Mouse (Mus musculus) MEL (cell line): ENCODE data around the gene Stac2. TPM values are rescaled to one million over a fixed set of nuclear protein-coding genes. Genes with fewer than 3 reads are reported as not detected.
A peak's percentile ranks its signal among the peaks of the same experiment; 100 is the strongest.

Source experiments
- DNase-seq: peaks from one replicate; pipeline ENCODE4 v3.0.0; 2011; ENCODE audit warnings: low read depth, low spot score
- H3K27ac ChIP-seq: 2 replicates; pipeline ENCODE4 v1.5.1; 2012; ENCODE audit warnings: low read depth, mild to moderate bottlenecking, control low read depth, low read length, moderate library complexity; ENCODE audit not compliant: control insufficient read depth
- H3K27me3 ChIP-seq, 2 experiments: fragments of 150-350 bp in 1 of 2; sonication (generic) in 1 of 2; 2 replicates each; pipeline ENCODE4 v1.6.1; 2012; ENCODE audit warnings: low read length in 2 of 2, mild to moderate bottlenecking in 2 of 2, improper control_type of control experiment in 1 of 2, moderate library complexity in 1 of 2; ENCODE audit not compliant: insufficient read depth in 2 of 2, control insufficient read depth in 1 of 2
- H3K36me3 ChIP-seq, 2 experiments: 2 replicates each; pipeline ENCODE4 v1.6.1; 2012 to 2014; ENCODE audit warnings: low read length in 2 of 2, improper control_type of control experiment in 1 of 2, inconsistent platforms in 1 of 2, mild to moderate bottlenecking in 1 of 2; ENCODE audit not compliant: insufficient read depth in 2 of 2, control insufficient read depth in 1 of 2
- H3K4me1 ChIP-seq, 2 experiments: fragments of 150-350 bp in 1 of 2; sonication (generic) in 1 of 2; 2 replicates each; pipeline ENCODE4 v1.6.1; 2012; ENCODE audit warnings: low read length in 2 of 2, improper control_type of control experiment in 1 of 2, mild to moderate bottlenecking in 1 of 2; ENCODE audit not compliant: insufficient read depth in 2 of 2, control insufficient read depth in 1 of 2
- H3K4me3 ChIP-seq, 2 experiments: fragments of 150-350 bp in 1 of 2; sonication (generic) in 1 of 2; 2 replicates each; pipeline ENCODE4 v1.5.1; 2012; ENCODE audit warnings: low read depth in 2 of 2, low read length in 2 of 2, mild to moderate bottlenecking in 2 of 2, moderate library complexity in 2 of 2, control low read depth in 1 of 2, improper control_type of control experiment in 1 of 2; ENCODE audit not compliant: control insufficient read depth in 1 of 2, insufficient read depth in 1 of 2
- H3K79me2 ChIP-seq: 2 replicates; pipeline ENCODE4 v1.6.1; 2012; ENCODE audit warnings: mild to moderate bottlenecking, low read length, moderate library complexity; ENCODE audit not compliant: control insufficient read depth, poor library complexity, insufficient read depth
- H3K9ac ChIP-seq: 2 replicates; pipeline ENCODE4 v1.6.1; 2012; ENCODE audit warnings: low read depth, mild to moderate bottlenecking, control low read depth, low read length, moderate library complexity; ENCODE audit not compliant: control insufficient read depth, poor library complexity, severe bottlenecking
- H3K9me3 ChIP-seq: fragments of 150-350 bp; sonication (generic); replicated peaks from 2 replicates; pipeline ENCODE4 v1.6.1; 2012; ENCODE audit warnings: mild to moderate bottlenecking, low read length, improper control_type of control experiment, moderate library complexity; ENCODE audit not compliant: insufficient read depth
- BHLHE40 ChIP-seq: IDR thresholded peaks from 2 replicates; pipeline ENCODE4 v1.6.1; 2012; ENCODE audit warnings: low read depth, mild to moderate bottlenecking, inconsistent platforms, low read length, improper control_type of control experiment, borderline replicate concordance
- CHD2 ChIP-seq: IDR thresholded peaks from 2 replicates; pipeline ENCODE4 v1.6.1; 2011; ENCODE audit warnings: low read length, improper control_type of control experiment
- CTCF ChIP-seq, 3 experiments: IDR thresholded peaks in 2 of 3; conservative IDR thresholded peaks in 1 of 3; 2 replicates each; pipeline ENCODE4 v1.5.1; 2011 to 2012; ENCODE audit warnings: low read length in 3 of 3, low read depth in 2 of 3, mild to moderate bottlenecking in 2 of 3, improper control_type of control experiment in 1 of 3, inconsistent platforms in 1 of 3, mixed read lengths in 1 of 3, moderate library complexity in 1 of 3; ENCODE audit not compliant: control insufficient read depth in 1 of 3, insufficient read depth in 1 of 3, poor library complexity in 1 of 3, severe bottlenecking in 1 of 3
- ELF1 ChIP-seq: IDR thresholded peaks from 2 replicates; pipeline ENCODE4 v1.6.1; 2014; ENCODE audit warnings: low read depth, mild to moderate bottlenecking, inconsistent platforms, low read length, improper control_type of control experiment, moderate library complexity
- EP300 ChIP-seq, 2 experiments: IDR thresholded peaks; 2 replicates each; pipeline ENCODE4 v1.6.1; 2011; ENCODE audit warnings: improper control_type of control experiment in 2 of 2, low read length in 2 of 2, low read depth in 1 of 2, mild to moderate bottlenecking in 1 of 2
- ETS1 ChIP-seq: IDR thresholded peaks from 2 replicates; pipeline ENCODE4 v1.6.1; 2012; ENCODE audit warnings: low read depth, mild to moderate bottlenecking, inconsistent platforms, low read length, improper control_type of control experiment, moderate library complexity
- GABPA ChIP-seq: IDR thresholded peaks from 2 replicates; pipeline ENCODE4 v1.6.1; 2012; ENCODE audit warnings: low read depth, mild to moderate bottlenecking, inconsistent platforms, low read length, improper control_type of control experiment, moderate library complexity
- GATA1 ChIP-seq: IDR thresholded peaks from 2 replicates; pipeline ENCODE4 v1.6.1; 2011; ENCODE audit warnings: low read depth, low read length, improper control_type of control experiment
- HCFC1 ChIP-seq: IDR thresholded peaks from 2 replicates; pipeline ENCODE4 v1.6.1; 2012; ENCODE audit warnings: low read depth, mild to moderate bottlenecking, inconsistent platforms, low read length, improper control_type of control experiment, moderate library complexity
- JUND ChIP-seq: IDR thresholded peaks from 2 replicates; pipeline ENCODE4 v1.6.1; 2011; ENCODE audit warnings: low read depth, mild to moderate bottlenecking, improper control_type of control experiment, low read length
- KAT2A ChIP-seq: conservative IDR thresholded peaks from 2 replicates; pipeline ENCODE4 v1.6.1; 2012; ENCODE audit warnings: low read depth, low read length, improper control_type of control experiment, inconsistent platforms
- MAX ChIP-seq: IDR thresholded peaks from 2 replicates; pipeline ENCODE4 v1.6.1; 2011; ENCODE audit warnings: low read length, improper control_type of control experiment
- MAZ ChIP-seq: IDR thresholded peaks from 2 replicates; pipeline ENCODE4 v1.6.1; 2012; ENCODE audit warnings: low read depth, mild to moderate bottlenecking, inconsistent platforms, low read length, improper control_type of control experiment
- MYC ChIP-seq: IDR thresholded peaks from 2 replicates; pipeline ENCODE4 v1.6.1; 2011; ENCODE audit warnings: low read depth, mild to moderate bottlenecking, low read length, improper control_type of control experiment, moderate library complexity
- POLR2A ChIP-seq, 2 experiments: IDR thresholded peaks; 2 replicates each; pipeline ENCODE4 v1.6.1; 2011 to 2012; ENCODE audit warnings: low read length in 2 of 2, mild to moderate bottlenecking in 2 of 2, control low read depth in 1 of 2, improper control_type of control experiment in 1 of 2, low read depth in 1 of 2, moderate library complexity in 1 of 2; ENCODE audit not compliant: control insufficient read depth in 1 of 2, insufficient read depth in 1 of 2, poor library complexity in 1 of 2
- POLR2AphosphoS2 ChIP-seq: IDR thresholded peaks from 2 replicates; pipeline ENCODE4 v1.6.1; 2011; ENCODE audit warnings: low read length, improper control_type of control experiment
- POLR2AphosphoS5 ChIP-seq: IDR thresholded peaks from 2 replicates; pipeline ENCODE4 v1.6.1; 2012; ENCODE audit warnings: low read depth, borderline replicate concordance, mild to moderate bottlenecking, inconsistent platforms, low read length, moderate library complexity, mixed read lengths
- RAD21 ChIP-seq: IDR thresholded peaks from 2 replicates; pipeline ENCODE4 v1.6.1; 2011; ENCODE audit warnings: mild to moderate bottlenecking, low read depth, low read length, improper control_type of control experiment
- RCOR1 ChIP-seq: IDR thresholded peaks from 2 replicates; pipeline ENCODE4 v1.6.1; 2012; ENCODE audit warnings: low read depth, mild to moderate bottlenecking, inconsistent platforms, low read length, improper control_type of control experiment
- SMC3 ChIP-seq: IDR thresholded peaks from 2 replicates; pipeline ENCODE4 v1.6.1; 2011; ENCODE audit warnings: low read depth, low read length, improper control_type of control experiment
- TAL1 ChIP-seq: IDR thresholded peaks from 2 replicates; pipeline ENCODE4 v1.6.1; 2012; ENCODE audit warnings: mild to moderate bottlenecking, inconsistent platforms, low read length, moderate library complexity, mixed read lengths
- TBP ChIP-seq: IDR thresholded peaks from 2 replicates; pipeline ENCODE4 v1.8.0; 2011; ENCODE audit warnings: low read depth, low read length, improper control_type of control experiment
- UBTF ChIP-seq: IDR thresholded peaks from 2 replicates; pipeline ENCODE4 v1.6.1; 2012; ENCODE audit warnings: low read depth, mild to moderate bottlenecking, inconsistent platforms, low read length, improper control_type of control experiment, moderate library complexity, borderline replicate concordance; ENCODE audit not compliant: insufficient read depth
- USF1 ChIP-seq: IDR thresholded peaks from 2 replicates; pipeline ENCODE4 v1.6.1; 2014; ENCODE audit warnings: low read depth, mild to moderate bottlenecking, inconsistent platforms, low read length, improper control_type of control experiment, moderate library complexity
- USF2 ChIP-seq, 2 experiments: IDR thresholded peaks; 2 replicates each; pipeline ENCODE4 v1.6.1; 2011 to 2012; ENCODE audit warnings: improper control_type of control experiment in 2 of 2, low read length in 2 of 2, borderline replicate concordance in 1 of 2, inconsistent platforms in 1 of 2, low read depth in 1 of 2, mild to moderate bottlenecking in 1 of 2; ENCODE audit not compliant: insufficient read depth in 1 of 2
- ZC3H11A ChIP-seq: IDR thresholded peaks from 2 replicates; pipeline ENCODE4 v1.6.1; 2012; ENCODE audit warnings: low read depth, mild to moderate bottlenecking, inconsistent platforms, low read length, improper control_type of control experiment
- ZKSCAN1 ChIP-seq: IDR thresholded peaks from 2 replicates; pipeline ENCODE4 v1.6.1; 2012; ENCODE audit warnings: low read depth, mild to moderate bottlenecking, inconsistent platforms, low read length, improper control_type of control experiment, moderate library complexity
- ZMIZ1 ChIP-seq: IDR thresholded peaks from 2 replicates; pipeline ENCODE4 v1.6.1; 2012; ENCODE audit warnings: low read depth, mild to moderate bottlenecking, inconsistent platforms, low read length, improper control_type of control experiment, moderate library complexity
- ZNF384 ChIP-seq: IDR thresholded peaks from 2 replicates; pipeline ENCODE4 v1.6.1; 2012; ENCODE audit warnings: low read depth, mild to moderate bottlenecking, inconsistent platforms, low read length, improper control_type of control experiment
- polyA plus RNA-seq, 2 experiments: library from polyadenylated mRNA; stranded (reverse) in 1 of 2; unstranded in 1 of 2; fragments of >175 nt in 1 of 2; fragments of >200 nt in 1 of 2; gene quantifications; 2 replicates each; pipeline versions ENCODE4 v1.2.1 to v1.2.4; 2012; ENCODE audit warnings: low replicate concordance in 2 of 2, low read depth in 1 of 2; ENCODE audit not compliant: insufficient read length in 2 of 2, insufficient read depth in 1 of 2, missing spikeins in 1 of 2
- total RNA-seq: library from RNA; depleted of rRNA; stranded (reverse); fragments of 300-350 nt; gene quantifications from 2 replicates; pipeline ENCODE4 v1.2.3, GENCODE M21; 2012

Gene Stac2
- total and polyA plus RNA-seq, 3 experiments = 0.04 TPM; not detected in 2

DNA sequence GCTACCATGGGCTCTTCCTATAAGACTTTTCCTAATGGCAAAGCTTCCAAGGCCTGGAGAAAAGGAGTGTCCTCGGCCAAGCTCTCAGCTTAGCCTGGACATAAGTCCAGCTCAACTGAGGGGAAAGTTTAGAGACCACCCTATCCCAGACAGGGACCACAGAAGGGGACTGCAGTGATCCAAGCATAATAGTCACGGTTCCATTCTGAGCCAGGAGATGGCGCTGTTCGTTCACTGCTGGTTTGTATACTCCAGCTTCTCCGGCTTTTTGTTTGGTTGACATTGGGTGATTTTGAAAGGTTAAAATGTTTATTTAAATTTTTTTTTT lies 21.9 kb downstream of the Stac2 start:
- DNase-seq = peak; percentile 90
- Histone ChIP-seq H3K36me3 (peaks cover 11 to 12% of the 10 kb centered on the region in 2 experiments), H3K9ac (no peak overlapping the region), H3K27me3 (no peaks in the 10 kb centered on the region), H3K9me3 (no peaks in the 10 kb centered on the region), H3K4me3 (no peak overlapping the region), H3K4me1 (peaks cover 0 to 12% of the 10 kb centered on the region in 2 experiments; a peak in 1 of 4 replicates), H3K27ac (no peak overlapping the region), H3K79me2 (peaks cover 21% of the 10 kb centered on the region)
- TF ChIP-seq POLR2AphosphoS5 (no peak), ZNF384 (no peak), MAZ (no peak), SMC3 (peak; percentile 62), CTCF (IDR thresholded peaks at IDR 0.05 in 2 of 3, conservative IDR thresholded peaks at IDR 0.05 in 1 of 3; ENCODE audit: control insufficient read depth in 1 of 3, insufficient read depth in 1 of 3, low read depth in 2 of 3, low read length in 3 of 3, poor library complexity in 1 of 3, severe bottlenecking in 1 of 3) (peak; percentile 74 to 90 (median 83)), KAT2A (no peak), MYC (peak; percentile 37; the same call in 1 of the 2 replicates), EP300 (IDR thresholded peaks at IDR 0.05; ENCODE audit: low read depth in 1 of 2, low read length in 2 of 2) (no peak), POLR2A (IDR thresholded peaks at IDR 0.05; ENCODE audit: control insufficient read depth in 1 of 2, insufficient read depth in 1 of 2, low read depth in 1 of 2, low read length in 2 of 2, poor library complexity in 1 of 2) (peak; percentile 14 to 65; a peak in 1 of 4 replicates), ETS1 (no peak), ZMIZ1 (peak; percentile 68), ZC3H11A (no peak; the same call in 1 of the 2 replicates), HCFC1 (no peak), POLR2AphosphoS2 (peak; percentile 95), BHLHE40 (0 out of 2 replicates have a peak, but pooled peaks have one; percentile 23), RAD21 (peak; percentile 73)

DNA sequence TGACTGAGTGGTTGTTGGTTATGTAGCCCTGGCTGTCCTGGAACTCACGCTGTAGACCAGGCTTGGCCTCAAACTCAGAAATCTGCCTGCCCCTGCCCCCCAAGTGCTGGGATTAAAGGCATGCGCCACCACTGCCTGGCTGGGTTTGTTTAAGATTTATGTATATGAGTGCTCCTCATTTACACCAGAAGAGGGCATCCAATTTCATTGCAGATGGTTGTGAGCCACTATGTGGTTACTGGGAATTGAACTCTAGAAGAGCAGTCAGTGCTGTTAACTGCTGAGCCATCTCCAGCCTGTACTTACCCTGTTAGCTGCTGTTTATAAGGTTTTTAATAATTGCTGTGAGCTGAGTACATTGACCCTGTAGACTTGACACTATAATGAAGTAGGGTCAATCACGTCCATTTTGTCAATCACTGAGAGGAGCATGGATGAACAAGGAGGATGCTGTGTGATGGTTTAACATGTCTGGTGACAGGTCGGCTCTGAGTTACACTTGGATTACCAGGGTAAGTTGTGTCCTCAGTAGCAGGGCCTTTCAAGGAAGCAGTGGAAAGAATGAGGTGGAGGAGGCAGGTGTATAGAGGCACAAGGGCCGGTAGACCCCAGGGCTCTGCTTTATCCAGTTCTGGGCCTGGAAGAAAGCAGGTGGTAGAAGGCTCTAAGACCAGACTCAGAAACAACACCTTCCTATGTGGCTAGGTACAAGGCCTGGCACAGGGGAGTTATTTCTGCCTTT lies 22.4 kb downstream of the Stac2 start:
- Histone ChIP-seq H3K79me2 (peaks cover 24% of the 10 kb centered on the region), H3K9me3 (no peaks in the 10 kb centered on the region), H3K36me3 (peaks cover 12 to 13% of the 10 kb centered on the region in 2 experiments), H3K9ac (no peak overlapping the region), H3K4me1 (peaks cover under 1 to 14% of the 10 kb centered on the region in 2 experiments; a peak in 2 of 4 replicates), H3K27ac (no peak overlapping the region), H3K27me3 (no peaks in the 10 kb centered on the region), H3K4me3 (no peak overlapping the region)
- DNase-seq = peak; percentile 80
- TF ChIP-seq USF2 (IDR thresholded peaks at IDR 0.05; ENCODE audit: borderline replicate concordance in 1 of 2, insufficient read depth in 1 of 2, low read depth in 1 of 2, low read length in 2 of 2) (no peak), ETS1 (no peak), MAX (no peak), TAL1 (no peak), UBTF (no peak), GABPA (no peak), CTCF (IDR thresholded peaks at IDR 0.05 in 2 of 3, conservative IDR thresholded peaks at IDR 0.05 in 1 of 3; ENCODE audit: control insufficient read depth in 1 of 3, insufficient read depth in 1 of 3, low read depth in 2 of 3, low read length in 3 of 3, poor library complexity in 1 of 3, severe bottlenecking in 1 of 3) (peak in 2 of 3 experiments; percentile 25 to 42; a peak in 3 of 6 replicates), EP300 (IDR thresholded peaks at IDR 0.05; ENCODE audit: low read depth in 1 of 2, low read length in 2 of 2) (no peak), MAZ (no peak), POLR2AphosphoS5 (0 out of 2 replicates have a peak, but pooled peaks have one; percentile 58), MYC (no peak; the same call in 1 of the 2 replicates), ELF1 (no peak), RCOR1 (no peak), POLR2AphosphoS2 (peak; percentile 99), GATA1 (no peak), ZC3H11A (no peak), KAT2A (no peak), SMC3 (peak; percentile 14), TBP (no peak), USF1 (no peak), HCFC1 (no peak), ZKSCAN1 (no peak), JUND (no peak), RAD21 (no peak), CHD2 (no peak)
